ENCODE assay signal across 20 mouse cellular contexts in genomic region chr1:166361842-166362241, GRCm38 (mm10). TPM values are rescaled to one million over a fixed set of nuclear protein-coding genes. Genes with fewer than 3 reads are reported as not detected.
DNase-seq lines count a peak whose midpoint lies in the region; ATAC-seq and TF ChIP-seq lines count a peak whose summit lies in the region.
"Had no signal": no experiment of that assay in that cellular context is flagged by ENCODE, and none has a peak within 500 bp of the region (broad histone marks: within the 10 kb centered on the region; RNA-seq: fewer than 3 reads in every experiment).

No protein-coding gene starts in this region.

- 73% methylated on average over 3 of the region's 3 CpGs for WGBS in forebrain, postnatal 0 days
- WGBS in forebrain, embryonic 16.5 days = 77% methylated on average over 3 of the region's 3 CpGs
- 46% methylated on average over 3 of the region's 3 CpGs for WGBS in kidney, postnatal 0 days
- WGBS in lung, embryonic 15.5 days = 45% methylated on average over 3 of the region's 3 CpGs

- no peaks in the 10 kb centered on the region for H3K27me3 ChIP-seq in forebrain, postnatal 0 days (ENCODE audit: insufficient read depth, low read length)
- H3K27me3 ChIP-seq in forebrain, embryonic 16.5 days (replicated peaks; ENCODE audit: control insufficient read depth, insufficient read depth, low read length) = no peaks in the 10 kb centered on the region
- H3K27me3 ChIP-seq in kidney, postnatal 0 days (ENCODE audit: insufficient read depth, low read length) = no peaks in the 10 kb centered on the region
- H3K27me3 ChIP-seq in lung, embryonic 15.5 days = no peaks in the 10 kb centered on the region
- H3K27me3 ChIP-seq: hindbrain, embryonic 12.5 days had no signal

- peak; percentile 51 for TF ChIP-seq CTCF in forebrain, postnatal 0 days (IDR thresholded peaks at IDR 0.05; ENCODE audit: low read depth)
- 0 out of 2 replicates have a peak, but pooled peaks have one; percentile 19 for TF ChIP-seq CTCF in kidney, postnatal 0 days (IDR thresholded peaks at IDR 0.05; ENCODE audit: low read depth)

- H3K4me2 ChIP-seq in forebrain, postnatal 0 days (ENCODE audit: low read depth) = no peak overlapping the region
- no peak overlapping the region for H3K4me2 ChIP-seq in forebrain, embryonic 16.5 days (ENCODE audit: low read length)
- no peak overlapping the region for H3K4me2 ChIP-seq in kidney, postnatal 0 days (ENCODE audit: low read length)
- H3K4me2 ChIP-seq in lung, embryonic 15.5 days = no peak overlapping the region
- H3K4me2 ChIP-seq: embryonic facial prominence, embryonic 12.5 days; hindbrain, embryonic 12.5 days had no signal

- ATAC-seq in forebrain, postnatal 0 days = no peak
- ATAC-seq in forebrain, embryonic 16.5 days = no peak
- no peak for ATAC-seq in kidney, postnatal 0 days (replicated peaks; ENCODE audit: low FRiP score, low read depth)
- ATAC-seq in lung, embryonic 15.5 days (ENCODE audit: borderline replicate concordance, extremely low read depth, low FRiP score, low TSS enrichment) = no peak
- ATAC-seq: hindbrain, embryonic 16.5 days had no signal

- no peaks in the 10 kb centered on the region for H3K36me3 ChIP-seq in forebrain, postnatal 0 days (ENCODE audit: insufficient read depth)
- H3K36me3 ChIP-seq in forebrain, embryonic 16.5 days (ENCODE audit: control insufficient read depth, insufficient read depth) = no peaks in the 10 kb centered on the region
- H3K36me3 ChIP-seq in kidney, postnatal 0 days (ENCODE audit: insufficient read depth, low read length) = no peaks in the 10 kb centered on the region
- H3K36me3 ChIP-seq in lung, embryonic 15.5 days = no peaks in the 10 kb centered on the region
- H3K36me3 ChIP-seq: embryonic facial prominence, embryonic 12.5 days; heart, embryonic 10.5 days; hindbrain, embryonic 12.5 days had no signal

- H3K4me3 ChIP-seq in forebrain, postnatal 0 days (ENCODE audit: low read depth, low read length) = no peak overlapping the region
- H3K4me3 ChIP-seq in forebrain, embryonic 16.5 days (replicated peaks; ENCODE audit: low read length) = no peak overlapping the region
- H3K4me3 ChIP-seq in kidney, postnatal 0 days (replicated peaks; ENCODE audit: low read depth, low read length) = no peak overlapping the region
- H3K4me3 ChIP-seq in lung, embryonic 15.5 days = no peak overlapping the region
- H3K4me3 ChIP-seq: embryonic facial prominence, embryonic 12.5 days; gastrocnemius, adult 2 months; heart, embryonic 10.5 days; hindbrain, embryonic 12.5 days had no signal

- no peak for DNase-seq in forebrain, postnatal 0 days
- no peak for DNase-seq in kidney, postnatal 0 days (ENCODE audit: low spot score)
- DNase-seq in kidney, adult 11 months = no peak
- DNase-seq in lung, postnatal 4 days = no peak
- DNase-seq in NIH3T3 (ENCODE audit: low read depth) = peak; percentile 21
- no peak for DNase-seq in B cell, adult 2 months
- DNase-seq: adrenal gland, adult 8-10 months; adrenal gland, postnatal 36 days; cerebellum, adult 11 months; cerebellum, adult 8-10 months; gastrocnemius, adult 2 months; gastrocnemius, postnatal 36 days; heart, adult 18-20 months; heart, postnatal 14 days had no signal

- no peak overlapping the region for H3K27ac ChIP-seq in forebrain, postnatal 0 days (ENCODE audit: low read depth, low read length)
- no peak overlapping the region for H3K27ac ChIP-seq in forebrain, embryonic 16.5 days (ENCODE audit: low read length)
- no peak overlapping the region for H3K27ac ChIP-seq in kidney, postnatal 0 days
- H3K27ac ChIP-seq in lung, embryonic 15.5 days = 0 out of 2 replicates have a peak overlapping the region, but pooled peaks have one; percentile 24
- H3K27ac ChIP-seq: embryonic facial prominence, embryonic 12.5 days; gastrocnemius, adult 2 months; heart, embryonic 10.5 days; hindbrain, embryonic 12.5 days had no signal

- no peaks in the 10 kb centered on the region for H3K9me3 ChIP-seq in forebrain, postnatal 0 days (ENCODE audit: low read length)
- H3K9me3 ChIP-seq in forebrain, embryonic 16.5 days (ENCODE audit: control insufficient read depth, low read length) = no peaks in the 10 kb centered on the region
- no peaks in the 10 kb centered on the region for H3K9me3 ChIP-seq in kidney, postnatal 0 days (replicated peaks; ENCODE audit: low read length)
- H3K9me3 ChIP-seq in lung, embryonic 15.5 days = no peaks in the 10 kb centered on the region
- H3K9me3 ChIP-seq: embryonic facial prominence, embryonic 12.5 days; heart, embryonic 10.5 days; hindbrain, embryonic 12.5 days had no signal

- H3K9ac ChIP-seq in forebrain, postnatal 0 days = no peak overlapping the region
- no peak overlapping the region for H3K9ac ChIP-seq in forebrain, embryonic 16.5 days (replicated peaks; ENCODE audit: low read depth, low read length)
- no peak overlapping the region for H3K9ac ChIP-seq in kidney, postnatal 0 days (ENCODE audit: low read depth, low read length)
- no peak overlapping the region for H3K9ac ChIP-seq in lung, embryonic 15.5 days
- H3K9ac ChIP-seq: embryonic facial prominence, embryonic 12.5 days; hindbrain, embryonic 12.5 days had no signal

- no peaks in the 10 kb centered on the region for H3K4me1 ChIP-seq in forebrain, postnatal 0 days (ENCODE audit: insufficient read depth)
- H3K4me1 ChIP-seq in forebrain, embryonic 16.5 days (replicated peaks; ENCODE audit: control insufficient read depth, insufficient read depth, low read length) = no peaks in the 10 kb centered on the region
- H3K4me1 ChIP-seq in kidney, postnatal 0 days (replicated peaks; ENCODE audit: insufficient read depth, low read length) = no peaks in the 10 kb centered on the region
- H3K4me1 ChIP-seq in lung, embryonic 15.5 days = no peaks in the 10 kb centered on the region
- H3K4me1 ChIP-seq: embryonic facial prominence, embryonic 12.5 days; heart, embryonic 10.5 days; hindbrain, embryonic 12.5 days had no signal

RNA-seq across cellular contexts. Expression of gene Tada1, which starts 17.1 kb away (rescaled TPM):
- total RNA-seq in forebrain, postnatal 0 days (2014; rRNA removed) = 66.3 and 80.6 TPM in 2 replicates
- polyA plus RNA-seq in forebrain, postnatal 0 days (2015; fragmentation: Nextera tagmentation; extraction: Ambion mirVana) = 77.4 and 82.0 TPM in 2 replicates
- 106 and 112 TPM in 2 replicates for polyA plus RNA-seq in forebrain, embryonic 16.5 days (2015; fragmentation: Nextera tagmentation; extraction: Ambion mirVana)
- polyA plus RNA-seq in kidney, postnatal 0 days (2015; fragmentation: Nextera tagmentation; extraction: Ambion mirVana) = 40.9 and 42.6 TPM in 2 replicates
- polyA plus RNA-seq in lung, embryonic 15.5 days (2015; fragmentation: Nextera tagmentation; extraction: Ambion mirVana) = 59.6 and 61.5 TPM in 2 replicates

RNA-seq across cellular contexts. Expression of gene Pogk, which starts 47.8 kb away (rescaled TPM):
- total RNA-seq in forebrain, postnatal 0 days (2014; rRNA removed) = 80.0 and 92.6 TPM in 2 replicates
- polyA plus RNA-seq in forebrain, postnatal 0 days (2015; fragmentation: Nextera tagmentation; extraction: Ambion mirVana) = 18.4 and 22.6 TPM in 2 replicates
- 45.3 and 48.1 TPM in 2 replicates for polyA plus RNA-seq in forebrain, embryonic 16.5 days (2015; fragmentation: Nextera tagmentation; extraction: Ambion mirVana)
- polyA plus RNA-seq in kidney, postnatal 0 days (2015; fragmentation: Nextera tagmentation; extraction: Ambion mirVana) = 7.3 and 7.7 TPM in 2 replicates
- 10.5 and 11.3 TPM in 2 replicates for polyA plus RNA-seq in lung, embryonic 15.5 days (2015; fragmentation: Nextera tagmentation; extraction: Ambion mirVana)
